Mouse (Mus musculus): Measurements from ENCODE around the gene Ilkap. TPM values are rescaled to one million over a fixed set of nuclear protein-coding genes. Genes with fewer than 3 reads are reported as not detected.

The Ilkap gene
- total RNA-seq, 2 experiments from 2014 or later: 163 to 199 TPM

DNA sequence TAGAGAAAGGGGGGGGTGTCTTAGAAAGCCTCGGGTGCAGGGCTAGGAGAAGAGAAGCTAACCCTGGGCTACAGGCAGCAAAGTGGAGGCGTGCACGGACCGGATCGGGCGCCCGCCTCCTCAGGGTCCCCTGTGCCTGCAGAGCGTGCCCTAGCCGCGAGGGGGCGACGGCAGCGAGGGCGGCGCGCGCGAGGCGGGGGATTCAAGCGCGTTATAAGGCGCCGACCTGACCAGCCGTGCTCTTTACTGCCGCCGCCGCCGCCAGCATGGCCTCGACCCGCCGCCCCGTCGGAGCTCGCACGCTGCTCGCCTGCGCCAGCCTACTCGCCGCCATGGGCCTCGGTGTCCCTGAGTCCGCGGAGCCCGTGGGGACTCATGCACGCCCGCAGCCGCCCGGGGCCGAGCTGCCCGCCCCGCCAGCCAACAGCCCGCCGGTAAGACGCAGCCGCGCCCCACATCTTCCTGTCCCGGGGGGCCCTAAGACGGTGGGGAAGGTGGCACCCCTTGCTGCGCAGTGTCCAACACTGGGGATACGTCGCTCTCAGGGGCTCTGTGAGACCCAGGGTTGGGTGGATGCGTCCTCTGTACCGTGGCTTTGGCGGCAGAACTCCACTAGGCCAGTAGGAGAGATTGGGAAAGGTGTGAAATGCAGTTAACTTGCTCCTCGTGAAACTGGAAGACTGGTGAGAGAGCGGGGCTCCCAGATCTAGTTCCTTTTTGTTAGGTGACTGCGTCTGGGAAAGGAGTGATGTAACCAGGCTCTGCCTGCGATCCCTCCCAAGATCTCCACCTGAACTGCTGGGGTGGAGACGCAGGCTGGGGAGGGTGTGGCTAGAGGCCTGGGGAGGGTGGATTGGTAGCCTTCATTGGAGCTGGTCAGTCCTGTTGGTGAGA is 32.2 kb downstream of the Ilkap start, which contains the start of gene Erfe:
Gene Erfe (plus strand): TSS at position 216 of the 894 bp plus-strand sequence.
- peak; percentile 71 for ATAC-seq (replicated peaks; ENCODE audit: low FRiP score, low TSS enrichment, poor library complexity, severe bottlenecking)

DNA sequence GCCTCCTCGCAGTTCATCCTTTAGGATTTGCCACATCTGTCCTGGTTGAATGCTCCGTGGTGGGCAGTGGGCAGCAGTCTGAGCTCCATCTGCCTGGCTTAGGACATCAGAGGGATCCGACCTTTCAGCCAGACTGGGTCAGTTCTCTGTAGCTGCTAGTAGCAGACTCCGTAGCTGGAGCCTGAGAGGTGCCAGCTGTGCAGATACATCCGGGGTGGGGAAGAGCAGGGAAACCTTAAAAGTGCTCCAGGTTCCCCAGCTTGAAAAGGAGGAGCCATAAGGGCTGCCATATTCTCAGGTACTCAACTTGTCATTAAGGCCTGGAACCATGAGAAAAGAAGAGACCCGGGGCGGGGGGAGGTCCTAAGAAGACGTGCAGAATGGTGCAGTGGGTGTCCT is 32.8 kb downstream of the Ilkap start:
- ATAC-seq (replicated peaks; ENCODE audit: low FRiP score, low TSS enrichment, poor library complexity, severe bottlenecking): no peak

DNA sequence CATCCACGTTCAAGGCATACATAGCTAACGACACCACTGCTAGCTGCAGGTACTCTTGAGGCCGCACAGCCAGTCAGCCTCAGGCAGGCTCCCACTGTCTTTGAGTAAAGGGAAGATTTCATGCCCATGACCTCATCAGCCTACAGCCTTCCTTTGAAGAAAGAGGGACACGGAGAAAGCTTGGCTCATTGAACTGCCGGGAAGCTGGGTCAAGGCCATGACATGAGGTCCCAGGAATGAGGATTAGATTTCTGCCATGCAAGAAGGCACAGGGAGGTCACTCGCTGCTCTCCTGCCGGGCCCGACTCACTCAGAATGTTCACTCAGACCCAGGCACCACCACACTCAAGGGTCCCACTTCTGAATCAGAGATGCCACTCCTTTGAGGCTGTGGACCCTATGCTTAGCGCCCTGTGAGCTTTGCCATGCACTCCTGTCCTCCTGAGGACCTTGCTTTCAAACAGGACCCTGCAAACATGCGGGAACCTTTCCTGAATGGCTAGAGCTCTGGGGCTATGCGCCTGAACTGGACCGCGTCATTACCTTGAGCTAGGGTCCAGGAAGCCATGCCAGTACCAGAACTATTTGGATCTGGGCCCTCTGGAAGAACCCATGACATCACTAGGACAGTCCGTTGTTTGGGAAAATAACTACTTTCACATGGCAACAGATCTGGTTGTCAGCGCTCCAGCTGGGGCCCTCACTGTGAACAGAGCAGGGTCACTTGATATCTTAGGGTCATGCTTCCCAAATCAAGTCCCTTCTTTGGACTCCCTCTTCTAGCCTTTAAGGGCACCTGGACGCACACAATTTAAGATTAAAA is 33.6 kb downstream of the Ilkap start:
- ATAC-seq (replicated peaks; ENCODE audit: low FRiP score, low TSS enrichment, poor library complexity, severe bottlenecking): no peak

DNA sequence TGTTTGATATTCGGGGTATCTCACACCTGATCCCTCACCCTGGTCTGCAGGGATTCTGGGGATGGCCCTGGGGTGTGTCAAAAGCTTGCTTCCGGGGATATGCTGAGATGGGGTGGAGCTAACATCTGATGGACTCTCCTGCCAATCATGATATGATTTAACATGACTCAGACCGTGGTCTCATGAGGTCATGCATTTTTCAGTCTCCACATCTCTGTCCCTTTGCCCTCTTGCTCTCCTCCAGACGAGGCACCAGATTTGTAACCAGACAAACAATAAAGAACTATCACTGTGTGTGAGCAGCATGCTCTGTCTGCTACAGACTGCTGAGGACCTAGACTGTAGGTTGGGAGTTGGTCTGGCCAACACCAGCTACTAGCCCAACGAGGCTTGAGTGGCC is 36.5 kb downstream of the Ilkap start:
- no peak for ATAC-seq (replicated peaks; ENCODE audit: low FRiP score, low TSS enrichment, poor library complexity, severe bottlenecking)

DNA sequence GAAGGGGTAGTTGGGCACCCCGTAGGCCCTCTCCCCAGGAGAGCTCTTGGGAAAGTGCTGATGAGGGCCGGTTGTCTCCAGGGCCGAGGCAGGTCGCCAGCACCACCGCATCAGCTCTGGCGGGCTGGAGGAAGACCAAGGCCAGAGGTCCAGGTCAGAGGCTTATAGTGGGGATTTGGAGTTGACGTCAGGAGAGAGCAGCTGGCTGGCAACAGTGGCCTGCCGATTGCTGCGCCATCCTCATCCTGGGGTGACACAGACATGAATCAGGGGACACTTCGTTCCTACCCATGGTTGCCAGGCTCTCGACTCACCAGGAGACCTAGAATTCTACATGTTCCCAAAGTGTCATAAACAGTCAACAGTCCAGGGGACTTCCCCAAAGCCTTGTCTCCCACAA is 42.5 kb downstream of the Ilkap start:
- ATAC-seq (replicated peaks; ENCODE audit: low FRiP score, low TSS enrichment, poor library complexity, severe bottlenecking): no peak

DNA sequence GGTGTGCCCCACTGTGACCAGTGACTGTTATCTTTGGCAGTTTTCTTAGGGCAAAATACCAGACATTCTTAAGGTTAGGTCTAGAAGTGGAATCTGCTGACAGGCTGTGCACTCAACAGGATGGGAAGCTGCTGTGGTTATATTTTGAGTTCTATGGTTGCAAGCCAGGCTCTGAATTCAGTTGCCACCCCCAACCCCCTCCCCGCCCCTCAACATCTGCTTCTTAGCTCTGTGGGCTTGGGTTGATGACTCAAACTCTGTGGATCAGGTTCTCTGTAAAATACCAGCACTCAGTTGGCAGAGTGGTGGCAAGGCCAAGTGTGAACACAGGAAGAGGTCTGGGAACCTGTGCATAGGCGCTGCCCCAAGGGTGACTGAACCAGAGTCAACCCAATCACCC is 46.3 kb downstream of the Ilkap start:
- no peak for ATAC-seq (replicated peaks; ENCODE audit: low FRiP score, low TSS enrichment, poor library complexity, severe bottlenecking)

DNA sequence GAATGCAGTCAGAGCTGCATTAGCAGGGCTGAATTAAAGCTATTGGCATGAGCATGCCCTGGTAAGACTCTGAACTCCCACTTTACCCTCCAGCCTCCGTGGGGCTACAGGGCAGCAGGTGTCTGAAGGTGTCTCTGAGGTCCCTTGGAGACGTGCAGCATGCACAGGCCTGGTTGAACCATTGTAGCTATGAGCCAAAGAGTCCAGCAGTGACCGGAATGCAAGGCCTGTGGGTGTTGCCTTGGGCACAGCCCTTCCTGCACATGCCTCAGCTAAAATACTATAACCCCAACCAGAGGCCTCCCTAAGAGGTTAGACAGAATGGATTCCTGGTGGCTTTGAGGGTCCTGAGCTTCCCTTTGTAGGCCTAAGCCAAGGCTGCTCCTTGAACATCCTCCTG is 47.4 kb downstream of the Ilkap start:
- no peak for ATAC-seq (replicated peaks; ENCODE audit: low FRiP score, low TSS enrichment, poor library complexity, severe bottlenecking)

DNA sequence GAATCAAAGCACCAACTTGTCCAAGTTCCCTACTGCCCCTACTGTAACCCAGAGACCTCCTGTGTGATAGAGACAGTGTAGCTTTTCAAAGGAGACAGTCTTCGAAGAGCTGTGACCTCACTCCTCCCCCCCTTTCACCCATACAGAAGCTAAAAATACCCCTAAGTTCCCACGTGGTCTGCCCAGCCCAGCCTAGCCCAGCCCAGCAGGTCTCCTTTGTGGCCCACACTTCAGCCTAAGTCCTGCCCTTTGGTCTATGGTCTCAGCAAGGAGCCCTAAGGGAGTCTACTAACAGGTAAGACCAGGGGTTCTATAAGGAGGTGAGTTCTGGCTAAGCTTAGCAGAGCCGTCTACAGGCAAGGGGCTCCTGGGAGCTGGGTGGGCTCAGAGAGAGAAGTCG is 47.8 kb downstream of the Ilkap start, which contains the start of gene Klhl30:
Gene Klhl30 (plus strand): TSS at position 176 of the 400 bp plus-strand sequence.
- ATAC-seq (replicated peaks; ENCODE audit: low FRiP score, low TSS enrichment, poor library complexity, severe bottlenecking): no peak

DNA sequence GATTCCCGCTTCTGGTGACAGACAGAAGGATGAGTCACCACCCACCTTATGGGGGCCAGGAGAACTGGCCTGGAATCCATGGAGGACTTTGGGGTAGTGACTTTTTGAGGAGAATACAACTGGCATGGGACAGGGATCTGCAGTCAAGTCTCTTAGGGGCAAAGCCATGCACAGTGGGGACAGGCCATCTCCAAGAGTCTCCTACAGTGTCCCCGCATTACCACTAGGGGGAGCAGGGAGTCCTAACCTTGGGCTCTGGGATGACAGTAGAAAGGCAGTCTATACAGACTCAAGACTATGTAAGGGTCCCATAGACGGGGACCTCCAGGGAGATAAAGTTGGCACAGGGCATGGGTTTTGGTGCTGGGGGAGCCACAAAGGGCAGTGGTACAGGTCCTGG is 51.7 kb downstream of the Ilkap start:
- ATAC-seq (replicated peaks; ENCODE audit: low FRiP score, low TSS enrichment, poor library complexity, severe bottlenecking): peak; percentile 82

DNA sequence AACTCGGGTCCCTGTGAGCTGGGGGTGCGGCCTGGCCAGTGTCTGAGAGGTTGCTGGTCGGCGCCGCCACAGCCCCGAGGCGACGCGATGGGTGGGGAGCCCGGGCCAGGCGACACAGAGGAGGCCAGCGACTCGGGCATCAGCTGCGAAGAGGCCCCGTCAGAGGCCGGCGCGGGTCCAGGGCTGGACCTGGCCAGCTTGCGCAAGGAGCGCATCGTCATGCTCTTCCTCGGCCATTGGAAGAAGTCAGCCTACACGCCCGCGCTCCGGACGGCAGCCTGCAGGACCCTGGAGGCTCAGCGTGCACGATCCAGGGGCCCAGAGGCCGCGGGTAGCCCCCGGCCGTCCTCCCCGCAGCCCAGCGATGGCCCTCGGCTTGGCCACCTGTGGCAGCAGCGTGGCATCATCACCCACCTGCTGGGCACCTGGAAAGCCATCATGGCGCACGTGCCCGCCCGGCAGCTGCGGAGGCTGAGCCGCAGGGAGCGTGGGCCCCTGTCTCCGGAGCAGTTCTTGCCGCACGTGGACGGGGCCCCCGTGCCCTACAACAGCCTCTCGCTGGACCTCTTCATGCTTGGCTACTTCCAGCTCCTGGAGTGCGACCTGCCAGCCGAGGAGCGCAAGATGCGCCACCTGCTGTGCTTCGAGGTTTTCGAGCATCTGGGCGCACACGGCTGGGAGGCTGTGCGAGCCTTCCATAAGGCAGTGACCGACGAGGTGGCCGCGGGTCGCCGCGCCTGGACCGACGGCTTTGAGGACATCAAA is 53.5 kb downstream of the Ilkap start:
- ATAC-seq (replicated peaks; ENCODE audit: low FRiP score, low TSS enrichment, poor library complexity, severe bottlenecking): no peak

DNA sequence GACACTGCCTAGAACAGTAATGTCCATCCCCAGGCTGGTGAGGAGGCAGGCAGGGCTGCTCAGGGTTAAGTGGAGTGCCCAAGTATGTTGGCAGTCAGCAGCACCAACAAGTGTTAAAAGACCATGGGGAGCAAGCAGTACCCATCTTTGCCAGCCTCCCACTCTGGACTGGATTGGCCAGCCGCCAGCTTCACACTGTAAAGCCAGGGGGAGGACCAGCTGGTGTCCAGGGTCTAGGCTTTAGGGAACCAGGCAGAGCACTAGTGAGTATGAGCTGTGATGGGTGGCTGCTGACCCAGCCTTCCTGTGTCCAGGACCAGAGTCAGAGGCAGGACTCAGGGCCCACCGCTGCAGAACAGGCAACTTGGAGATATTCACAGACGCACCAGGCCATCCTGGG is 54.6 kb downstream of the Ilkap start:
- no peak for ATAC-seq (replicated peaks; ENCODE audit: low FRiP score, low TSS enrichment, poor library complexity, severe bottlenecking)

DNA sequence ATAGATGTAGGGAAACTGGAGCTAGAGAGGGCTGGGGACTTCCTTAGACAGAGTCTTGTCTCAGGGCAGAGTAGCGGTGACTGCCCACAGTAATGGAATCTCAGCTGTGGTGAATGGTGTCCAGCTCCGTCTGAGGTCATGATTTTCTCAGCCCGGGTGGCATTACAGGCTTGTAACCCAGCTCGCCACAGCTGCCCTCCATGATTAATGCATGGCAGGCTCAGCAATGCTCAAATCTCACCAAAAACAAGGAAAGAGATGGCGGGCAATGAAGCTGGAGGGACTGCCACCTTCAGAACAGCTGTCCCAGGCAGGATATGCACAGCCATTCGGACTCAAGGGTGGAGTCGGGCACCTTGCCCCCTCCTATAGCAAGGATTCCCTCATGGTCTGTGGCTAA is 61.3 kb downstream of the Ilkap start:
- ATAC-seq (replicated peaks; ENCODE audit: low FRiP score, low TSS enrichment, poor library complexity, severe bottlenecking): no peak

DNA sequence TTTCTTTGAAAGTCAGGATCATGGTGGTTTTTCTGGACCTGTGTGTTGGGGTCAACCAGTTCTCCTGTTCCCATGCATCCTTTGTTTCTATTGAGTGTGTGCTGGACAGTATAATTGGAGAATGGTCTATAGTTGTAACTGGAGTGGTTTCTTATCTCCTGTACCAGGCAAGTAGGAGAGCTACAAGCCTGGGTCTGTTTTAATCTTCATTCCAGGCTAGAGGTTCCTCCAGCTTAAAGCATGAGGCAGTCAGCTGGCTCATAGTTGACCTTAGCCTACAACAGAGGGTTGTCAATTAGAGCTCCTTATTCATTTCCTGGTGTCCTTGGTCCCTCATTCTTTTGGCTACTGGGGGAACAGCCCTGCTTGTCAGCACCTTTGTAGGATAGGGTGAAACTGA is 65.0 kb downstream of the Ilkap start:
- ATAC-seq (replicated peaks; ENCODE audit: low FRiP score, low TSS enrichment, poor library complexity, severe bottlenecking): peak; percentile 66

DNA sequence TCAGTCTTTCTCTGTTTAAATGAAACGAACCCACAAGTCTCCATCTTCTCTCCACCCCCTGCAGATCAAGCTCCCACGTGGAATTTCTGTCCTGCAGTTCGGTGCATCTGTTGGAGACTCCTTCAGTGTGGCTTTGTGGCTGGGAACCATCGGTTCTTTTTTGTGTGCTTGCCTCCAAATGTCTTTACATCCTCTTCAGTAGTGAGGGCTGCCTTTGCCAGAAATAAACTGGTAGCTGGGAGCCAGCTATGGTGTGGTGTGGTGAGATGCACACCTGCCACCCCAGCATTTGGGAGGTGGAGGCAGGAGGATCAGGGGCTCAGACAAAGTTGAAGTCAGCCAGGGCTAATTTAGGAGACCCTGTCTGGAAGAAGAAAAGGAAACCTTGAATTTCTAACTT is 66.5 kb downstream of the Ilkap start:
- no peak for ATAC-seq (replicated peaks; ENCODE audit: low FRiP score, low TSS enrichment, poor library complexity, severe bottlenecking)

DNA sequence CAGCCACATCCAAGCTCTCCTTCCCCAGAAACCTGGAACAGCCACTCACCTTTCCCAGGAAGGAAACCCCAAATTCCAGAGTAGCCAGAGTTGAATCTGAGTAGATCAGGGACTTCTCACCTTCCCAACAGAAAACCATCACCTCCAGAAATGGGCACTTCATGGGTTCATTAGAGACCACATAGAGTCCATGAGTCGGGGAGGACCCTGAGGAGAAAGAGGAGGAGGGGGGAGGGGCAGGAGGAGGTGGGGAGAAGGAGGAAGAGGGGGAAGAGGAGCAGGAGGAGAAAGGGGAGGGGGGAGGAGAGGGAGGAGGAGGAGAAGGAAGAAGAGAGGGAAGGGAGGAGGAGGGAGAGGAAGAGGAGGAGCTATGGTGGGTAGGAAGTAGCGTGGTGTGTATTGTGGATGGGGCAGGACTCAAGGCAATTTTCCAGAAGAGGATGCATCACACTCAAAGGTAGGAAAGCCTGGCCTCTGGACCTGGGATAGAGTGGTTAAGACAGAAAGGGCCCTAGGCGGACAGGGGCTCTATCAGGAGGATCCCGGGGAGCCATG is 73.0 kb downstream of the Ilkap start:
- ATAC-seq (replicated peaks; ENCODE audit: low FRiP score, low TSS enrichment, poor library complexity, severe bottlenecking): no peak

DNA sequence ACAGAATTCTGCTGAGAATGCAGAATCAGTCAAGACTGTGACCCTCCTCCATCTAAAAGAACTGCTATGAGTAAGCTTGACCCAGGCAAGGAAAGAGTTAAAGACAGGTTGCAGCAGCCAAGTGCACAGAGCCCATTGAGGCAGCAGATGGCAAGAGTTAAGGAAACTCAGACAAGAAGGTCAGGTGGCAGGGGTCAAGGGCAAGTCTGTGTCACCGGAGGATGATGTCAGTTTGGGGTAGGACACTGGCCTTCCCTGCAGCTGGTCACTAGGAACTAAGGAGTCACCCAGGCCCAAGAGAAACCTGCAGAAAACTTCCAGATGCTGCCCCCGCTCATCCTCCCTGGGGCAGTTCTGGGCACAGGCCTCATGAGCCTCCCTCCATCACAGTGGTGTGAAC is 74.0 kb downstream of the Ilkap start:
- ATAC-seq (replicated peaks; ENCODE audit: low FRiP score, low TSS enrichment, poor library complexity, severe bottlenecking): no peak
